8 mouse cellular contexts compared by ENCODE assay signal in genomic region chr7:29953513-29954401, GRCm38 (mm10). TPM values are rescaled to one million over a fixed set of nuclear protein-coding genes. Genes with fewer than 3 reads are reported as not detected.
A peak's percentile ranks its signal among the peaks of the same experiment; 100 is the strongest.
DNase-seq lines count a peak whose midpoint lies in the region; ATAC-seq lines count a peak whose summit lies in the region.

Gene Zfp74 (minus strand): TSS chr7:29954089.

- no peaks in the 10 kb centered on the region for H3K9me3 ChIP-seq in lung, embryonic 16.5 days (ENCODE audit: control insufficient read depth, low read length)

- peak; percentile 84 to 86 for ATAC-seq in hematopoietic stem cell, adult 5-6 weeks (replicated peaks in 1 of 2; ENCODE audit: insufficient read depth in 1 of 2, low FRiP score in 2 of 2, low TSS enrichment in 1 of 2, low read depth in 1 of 2, poor library complexity in 2 of 2, severe bottlenecking in 2 of 2)
- ATAC-seq in lung, embryonic 16.5 days (ENCODE audit: low read depth), result peak; percentile 91

- under 1% methylated on average over 52 of the region's 52 CpGs for WGBS in lung, embryonic 16.5 days

- H3K9ac ChIP-seq in lung, embryonic 16.5 days (ENCODE audit: low read length), result peak within 1 kb of the TSS; percentile 89

- DNase-seq in MEL-GATA-1-ER (ENCODE audit: extremely low read depth, low read depth), result peak; percentile 77
- peak; percentile 75 for DNase-seq in cerebellum, adult 8-10 months
- DNase-seq in forelimb bud, embryonic 11.5 days (ENCODE audit: low read depth, low spot score), result peak; percentile 86
- peak; percentile 33 for DNase-seq in layer of hippocampus, adult 9-10 months (ENCODE audit: low spot score)
- DNase-seq in ovary, postnatal 10 days (ENCODE audit: low spot score), result peak; percentile 57
- DNase-seq in thymus, postnatal 10 days (ENCODE audit: low spot score in 2 of 2), result peak; percentile 66 to 77

- peak within 1 kb of the TSS; percentile 97 for H3K27ac ChIP-seq in lung, embryonic 16.5 days (ENCODE audit: low read length)

- H3K27me3 ChIP-seq in lung, embryonic 16.5 days (ENCODE audit: control insufficient read depth, insufficient read depth, low read depth, low read length), result no peaks in the 10 kb centered on the region

- H3K36me3 ChIP-seq in lung, embryonic 16.5 days (ENCODE audit: control insufficient read depth, insufficient read depth, low read length), result peaks cover 2% of the 10 kb centered on the region

- peak within 1 kb of the TSS; percentile 71 for H3K4me2 ChIP-seq in lung, embryonic 16.5 days (ENCODE audit: low read depth, low read length)

- peak within 1 kb of the TSS; percentile 70 for H3K4me3 ChIP-seq in lung, embryonic 16.5 days (ENCODE audit: low read length)

- peaks cover 5% of the 10 kb centered on the region; the same call in 1 of the 2 replicates for H3K4me1 ChIP-seq in lung, embryonic 16.5 days (replicated peaks; ENCODE audit: control insufficient read depth, insufficient read depth, low read length)

RNA-seq across cellular contexts. Expression of gene Zfp74, which starts in this region (rescaled TPM):
- 11.7 and 15.1 TPM in 2 replicates for total RNA-seq in hematopoietic stem cell, adult 5-6 weeks (2017)
- polyA plus RNA-seq in lung, embryonic 16.5 days (2015; fragmentation: Nextera tagmentation; extraction: Ambion mirVana), result 9.5 and 9.9 TPM in 2 replicates

Comparison
In these comparisons a context has a peak if more than half of its experiments do, and no peak if none do; other contexts are left out.
1. Peak in every context shown above with its lines: DNase-seq, ATAC-seq, H3K4me3 ChIP-seq and H3K27ac ChIP-seq.
2. DNase-seq: peak in every context shown above with its lines; median percentile 86 in forelimb bud, embryonic 11.5 days; 77 in MEL-GATA-1-ER; 75 in cerebellum, adult 8-10 months; 72 in thymus, postnatal 10 days; 57 in ovary, postnatal 10 days; 33 in layer of hippocampus, adult 9-10 months.